Mouse (Mus musculus) ES-E14 (cell line): ENCODE measurements around the gene Tuba8. TPM values are rescaled to one million over a fixed set of nuclear protein-coding genes. Genes with fewer than 3 reads are reported as not detected.

Experiments
- DNase-seq: peaks from one replicate; pipeline ENCODE4 v3.0.0-alpha.2; 2013; ENCODE audit warnings: low read depth, low spot score
- H3K27ac ChIP-seq: 2 replicates; pipeline ENCODE4 v1.5.1; 2012; ENCODE audit warnings: low read depth, mild to moderate bottlenecking, low read length, moderate library complexity, mixed read lengths; ENCODE audit not compliant: poor library complexity, insufficient read depth, severe bottlenecking
- H3K36me3 ChIP-seq: 2 replicates; pipeline ENCODE4 v1.6.1; 2012; ENCODE audit warnings: mild to moderate bottlenecking, low read length, moderate library complexity, mixed read lengths; ENCODE audit not compliant: control insufficient read depth, poor library complexity, insufficient read depth, severe bottlenecking
- H3K4me1 ChIP-seq, 2 experiments: fragments of 150-350 bp in 1 of 2; sonication (generic) in 1 of 2; 2 replicates each; pipeline ENCODE4 v1.6.1; 2012; ENCODE audit warnings: low read length in 2 of 2, mild to moderate bottlenecking in 1 of 2, mixed read lengths in 1 of 2; ENCODE audit not compliant: control insufficient read depth in 2 of 2, insufficient read depth in 2 of 2, poor library complexity in 1 of 2
- H3K4me3 ChIP-seq, 2 experiments: fragments of 150-350 bp in 1 of 2; sonication (generic) in 1 of 2; 2 replicates each; pipeline ENCODE4 v1.5.1; 2012; ENCODE audit warnings: low read length in 2 of 2, low read depth in 1 of 2, mild to moderate bottlenecking in 1 of 2, mixed read lengths in 1 of 2; ENCODE audit not compliant: insufficient read depth in 1 of 2, poor library complexity in 1 of 2, severe bottlenecking in 1 of 2
- H3K9ac ChIP-seq: 2 replicates; pipeline ENCODE4 v1.6.1; 2012; ENCODE audit warnings: low read depth, mild to moderate bottlenecking, low read length, mixed read lengths; ENCODE audit not compliant: poor library complexity, insufficient read depth, severe bottlenecking
- H3K9me3 ChIP-seq: fragments of 150-350 bp; sonication (generic); 2 replicates; pipeline ENCODE4 v1.6.1; 2012; ENCODE audit warnings: low read depth, mild to moderate bottlenecking, low read length; ENCODE audit not compliant: control insufficient read depth, insufficient read depth
- CHD2 ChIP-seq: IDR thresholded peaks from 2 replicates; pipeline ENCODE4 v1.6.1; 2014; ENCODE audit warnings: mild to moderate bottlenecking, low read depth, low read length, inconsistent platforms
- HCFC1 ChIP-seq: IDR thresholded peaks from 2 replicates; pipeline ENCODE4 v1.6.1; 2012; ENCODE audit warnings: low read length, inconsistent platforms, borderline replicate concordance; ENCODE audit not compliant: insufficient read depth
- MAFK ChIP-seq: IDR thresholded peaks from 2 replicates; pipeline ENCODE4 v1.6.1; 2014; ENCODE audit warnings: mild to moderate bottlenecking, low read depth, low read length, inconsistent platforms; ENCODE audit not compliant: insufficient read depth
- ZC3H11A ChIP-seq: IDR thresholded peaks from 2 replicates; pipeline ENCODE4 v1.6.1; 2012; ENCODE audit warnings: low read depth, mild to moderate bottlenecking, inconsistent platforms, low read length, borderline replicate concordance
- ZNF384 ChIP-seq: IDR thresholded peaks from 2 replicates; pipeline ENCODE4 v1.6.1; 2012; ENCODE audit warnings: low read depth, low read length, inconsistent platforms
- in situ Hi-C, 2 experiments: fragments of 600-800 bp; cut with MboI; formaldehyde crosslinking; loops; one replicate each; pipeline ENCODE4 v1.15.1; 2025; ENCODE audit warnings: low sequenced_read_pairs in 2 of 2, inconsistent platforms in 1 of 2; ENCODE audit not compliant: unreplicated experiment in 2 of 2
- total RNA-seq: library from RNA; depleted of rRNA; stranded (reverse); fragments of 300-350 nt; gene quantifications from 2 replicates; pipeline ENCODE4 v1.2.3, GENCODE M21; 2012

Tuba8 gene
- total RNA-seq, 1 experiment, result 0.62 TPM

DNA sequence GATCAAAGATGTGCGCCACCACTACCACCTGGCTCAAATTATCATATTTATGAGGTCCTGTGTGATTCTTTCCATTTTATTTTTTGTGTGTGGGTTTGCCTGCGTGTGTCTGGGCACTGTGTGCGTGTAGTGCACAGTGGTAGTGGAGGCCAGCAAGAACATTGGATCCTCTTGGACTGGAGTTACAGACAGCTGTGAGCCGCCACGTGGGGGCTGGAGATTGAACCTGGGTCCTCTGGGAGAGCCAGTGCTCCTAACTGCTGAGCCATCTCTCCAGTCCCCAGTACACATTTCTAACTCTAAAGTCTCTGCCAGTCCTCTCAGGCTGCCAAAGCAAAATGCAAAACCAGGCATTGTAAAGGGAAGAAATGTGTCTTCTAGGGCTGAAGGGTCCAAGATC lies 4.0 kb upstream of the Tuba8 start:
- Histone ChIP-seq H3K9ac (no peak overlapping the region), H3K9me3 (no peaks in the 10 kb centered on the region), H3K4me3 (no peak overlapping the region), H3K27ac (no peak overlapping the region), H3K36me3 (no peaks in the 10 kb centered on the region), H3K4me1 (peaks cover 0 to 3% of the 10 kb centered on the region in 2 experiments; a peak in 1 of 4 replicates)
- no peak for DNase-seq
- no peak for TF ChIP-seq HCFC1
- no peak for TF ChIP-seq CHD2
- TF ChIP-seq MAFK, result no peak
- TF ChIP-seq ZNF384, result no peak
- TF ChIP-seq ZC3H11A, result no peak
- in situ Hi-C loops, result no loop called here

DNA sequence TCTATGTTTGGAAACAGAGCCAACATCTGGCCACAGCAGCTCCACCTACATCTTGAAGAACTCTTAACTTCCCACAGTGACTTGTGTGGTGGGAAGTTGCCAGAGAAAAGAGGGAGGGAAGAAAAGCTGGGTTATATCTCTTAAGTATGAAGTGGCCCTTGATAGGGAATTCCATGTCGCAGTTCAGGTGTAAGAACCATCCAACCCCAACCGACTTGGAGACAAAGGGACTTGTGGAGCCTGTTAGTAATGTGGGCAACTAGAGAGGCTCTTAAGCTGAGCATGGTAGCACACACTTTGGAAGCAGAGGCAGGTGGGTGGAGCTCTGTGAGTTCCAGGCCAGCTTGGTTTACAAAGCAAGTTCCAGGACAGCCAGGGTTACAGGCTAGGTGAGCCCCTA lies 912 bp upstream of the Tuba8 start:
- Histone ChIP-seq H3K9ac (no peak overlapping the region), H3K4me1 (peaks cover 0 to 5% of the 10 kb centered on the region in 2 experiments; a peak in 1 of 4 replicates), H3K4me3 (no peak overlapping the region), H3K9me3 (no peaks in the 10 kb centered on the region), H3K36me3 (no peaks in the 10 kb centered on the region), H3K27ac (no peak overlapping the region)
- in situ Hi-C loops, result no loop called here
- TF ChIP-seq ZNF384 (no peak), CHD2 (no peak)
- no peak for DNase-seq

DNA sequence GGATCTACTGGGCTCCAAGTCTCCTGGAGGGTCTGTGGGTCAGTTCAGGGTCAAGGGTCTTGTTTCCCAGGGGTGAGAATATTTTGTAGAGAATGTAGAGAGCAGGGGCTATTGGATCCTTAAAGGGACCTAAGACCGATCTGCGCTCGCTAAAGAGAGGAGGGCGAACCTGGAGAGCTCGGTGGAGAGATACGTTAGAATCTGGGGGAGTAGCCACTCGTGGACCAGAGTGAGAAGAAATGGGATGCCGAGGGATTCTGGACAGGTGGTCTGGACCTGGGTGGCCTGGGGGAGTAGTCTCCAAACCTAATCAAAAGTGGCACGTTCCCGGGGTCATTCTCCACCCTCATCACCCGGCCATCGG lies 412 bp downstream of the Tuba8 start:
- H3K36me3 ChIP-seq, result no peaks in the 10 kb centered on the region
- peak overlapping the region; percentile 66 to 68 for H3K4me3 ChIP-seq
- peaks cover 0 to 5% of the 10 kb centered on the region in 2 experiments; a peak in 1 of 4 replicates for H3K4me1 ChIP-seq
- DNase-seq, result no peak
- no peak overlapping the region for H3K9ac ChIP-seq
- in situ Hi-C loops, result no loop called here
- no peak for TF ChIP-seq ZNF384
- TF ChIP-seq ZC3H11A, result no peak
- no peak for TF ChIP-seq MAFK
- no peak for TF ChIP-seq CHD2
- no peak for TF ChIP-seq HCFC1
- H3K9me3 ChIP-seq, result no peaks in the 10 kb centered on the region
- H3K27ac ChIP-seq, result no peak overlapping the region

DNA sequence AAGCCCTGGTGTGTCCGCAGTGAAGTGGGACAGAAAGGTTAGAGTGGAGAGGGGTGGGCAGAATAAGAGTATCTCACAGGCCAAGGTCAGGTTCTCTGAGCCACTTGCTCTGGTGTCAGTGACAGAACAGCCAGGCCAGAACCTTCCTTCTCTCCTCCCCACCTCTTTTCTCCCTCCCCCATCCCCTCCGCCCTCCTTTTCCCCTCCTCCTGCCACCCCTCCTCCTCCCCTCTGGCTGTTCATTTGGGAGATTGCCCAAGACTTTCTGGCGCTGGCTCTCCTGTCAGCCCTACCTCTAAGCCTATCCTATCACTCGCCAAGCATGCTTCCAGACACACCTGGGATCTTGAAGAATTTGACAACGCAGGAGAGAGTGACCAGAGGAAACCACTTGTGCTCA lies 1.2 kb downstream of the Tuba8 start:
- no peak overlapping the region for H3K27ac ChIP-seq
- no peak overlapping the region for H3K9ac ChIP-seq
- H3K9me3 ChIP-seq, result no peaks in the 10 kb centered on the region
- TF ChIP-seq ZNF384, result no peak
- no peak overlapping the region for H3K4me3 ChIP-seq
- H3K4me1 ChIP-seq, result peaks cover 0 to 5% of the 10 kb centered on the region in 2 experiments; a peak in 1 of 4 replicates
- DNase-seq, result no peak
- H3K36me3 ChIP-seq, result no peaks in the 10 kb centered on the region
- in situ Hi-C loops, result no loop called here

DNA sequence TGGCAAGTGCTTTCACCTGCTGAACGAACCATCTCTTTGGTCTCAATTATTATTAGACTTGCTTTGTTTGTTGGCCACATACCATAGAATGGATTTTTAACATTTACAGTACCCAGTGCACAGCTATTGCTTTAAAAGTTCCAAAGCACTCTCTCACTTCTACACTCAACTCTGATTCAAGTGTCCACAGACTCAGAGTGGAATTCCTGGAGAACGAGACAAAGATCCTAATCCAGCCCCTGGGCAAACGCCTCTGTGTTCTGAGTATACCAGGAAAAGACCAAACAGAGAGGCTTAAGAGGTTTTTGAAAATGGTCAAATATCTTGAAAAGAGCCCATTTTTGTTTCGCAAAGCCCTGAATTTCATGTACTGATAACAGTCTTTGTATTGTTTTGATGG lies 2.5 kb downstream of the Tuba8 start:
- Histone ChIP-seq H3K9ac (no peak overlapping the region), H3K4me3 (no peak overlapping the region), H3K9me3 (no peaks in the 10 kb centered on the region), H3K4me1 (peaks cover 0 to 5% of the 10 kb centered on the region in 2 experiments; a peak in 1 of 4 replicates), H3K27ac (no peak overlapping the region), H3K36me3 (no peaks in the 10 kb centered on the region)
- DNase-seq, result no peak
- TF ChIP-seq HCFC1, result no peak
- no peak for TF ChIP-seq ZNF384
- TF ChIP-seq CHD2, result no peak
- TF ChIP-seq ZC3H11A, result no peak
- TF ChIP-seq MAFK, result no peak
- in situ Hi-C loops, result no loop called here
